Mouse (Mus musculus) common myeloid progenitor, adult 5-6 weeks (primary cell): Measurements from ENCODE around the gene Hsd17b13. TPM values are rescaled to one million over a fixed set of nuclear protein-coding genes. Genes with fewer than 3 reads are reported as not detected.
"Not testable (repeated sequence)": the region's sequence is repeated elsewhere in the genome, so short reads cannot be mapped to it uniquely, and the experiment has no call there.

Experiments used
- ATAC-seq: replicated peaks from 2 replicates; pipeline ENCODE4 v1.8.0; 2016; ENCODE audit warnings: low read depth, mild to moderate bottlenecking, moderate TSS enrichment, inconsistent platforms; ENCODE audit not compliant: poor library complexity, severe bottlenecking
- total RNA-seq: library from RNA; stranded (forward); fragments of 200-1000, 187-1606 nt; gene quantifications from 2 replicates; pipeline ENCODE4 v1.2.3, GENCODE M21; 2017

Gene Hsd17b13
- total RNA-seq, result not detected in 2 replicates

GRCm38 (mm10) chr5:103977297-103977696 is at the start of gene Hsd17b13:
Hsd17b13 (minus strand) TSS chr5:103977410.
- ATAC-seq, result no peak

DNA sequence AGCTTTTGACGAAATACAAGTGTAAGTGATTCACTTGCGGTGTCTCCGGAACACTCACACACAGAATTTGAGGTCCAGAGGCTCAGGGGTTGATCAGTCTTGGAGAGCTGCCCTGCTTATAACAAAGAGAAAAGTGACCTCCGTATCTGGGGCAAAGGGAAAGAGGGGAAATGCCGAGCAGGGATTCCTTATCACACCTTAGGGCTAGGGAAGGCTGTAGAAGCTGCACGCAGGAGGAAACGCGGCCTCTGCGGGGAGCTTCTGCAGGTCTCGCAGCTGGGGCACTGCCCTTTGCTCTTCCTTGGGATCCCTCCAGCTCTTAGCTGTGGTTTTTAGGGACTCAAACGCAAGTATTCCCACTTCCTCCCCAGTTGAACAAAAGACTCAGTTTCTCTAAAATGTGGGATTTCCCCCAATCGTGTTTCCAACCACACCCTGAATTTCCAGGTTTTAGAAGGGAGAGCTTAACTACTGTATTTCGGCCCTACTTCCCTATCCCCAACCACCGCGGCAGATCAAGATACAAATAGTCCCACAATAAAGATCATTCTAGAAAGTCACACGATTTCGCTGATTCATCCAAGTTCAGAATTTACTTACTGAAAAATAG is 48.1 kb upstream of the Hsd17b13 start:
- ATAC-seq, result no peak

GRCm38 (mm10) chr5:104024762-104025161 is 47.6 kb upstream of the Hsd17b13 start:
- ATAC-seq, result no peak

- ATAC-seq, result not testable (repeated sequence)
These were observed 47.0 kb upstream of the Hsd17b13 start for GRCm38 (mm10) chr5:104024193-104024592.

GRCm38 (mm10) chr5:104023289-104024020 is 46.2 kb upstream of the Hsd17b13 start:
- ATAC-seq, result no peak

DNA sequence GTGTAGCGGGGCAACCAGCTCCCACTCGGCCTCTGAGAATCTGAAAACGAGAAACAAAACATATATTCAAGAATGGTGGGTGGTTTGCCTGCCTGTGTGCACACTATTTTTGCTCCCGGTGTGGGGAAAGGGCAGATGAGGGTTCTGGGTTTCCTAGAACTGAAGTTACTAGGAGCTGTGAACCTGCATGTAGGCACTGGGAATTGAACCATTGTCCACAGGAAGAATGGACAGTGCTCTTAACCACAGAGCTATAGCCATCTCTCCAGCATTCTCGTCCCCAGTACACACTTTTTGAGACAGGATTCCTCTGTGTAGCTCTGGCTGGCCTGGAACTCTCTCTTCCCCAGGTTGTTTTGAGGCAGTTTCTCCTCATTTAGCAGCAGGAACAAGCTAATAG is 45.3 kb upstream of the Hsd17b13 start:
- ATAC-seq, result no peak

DNA sequence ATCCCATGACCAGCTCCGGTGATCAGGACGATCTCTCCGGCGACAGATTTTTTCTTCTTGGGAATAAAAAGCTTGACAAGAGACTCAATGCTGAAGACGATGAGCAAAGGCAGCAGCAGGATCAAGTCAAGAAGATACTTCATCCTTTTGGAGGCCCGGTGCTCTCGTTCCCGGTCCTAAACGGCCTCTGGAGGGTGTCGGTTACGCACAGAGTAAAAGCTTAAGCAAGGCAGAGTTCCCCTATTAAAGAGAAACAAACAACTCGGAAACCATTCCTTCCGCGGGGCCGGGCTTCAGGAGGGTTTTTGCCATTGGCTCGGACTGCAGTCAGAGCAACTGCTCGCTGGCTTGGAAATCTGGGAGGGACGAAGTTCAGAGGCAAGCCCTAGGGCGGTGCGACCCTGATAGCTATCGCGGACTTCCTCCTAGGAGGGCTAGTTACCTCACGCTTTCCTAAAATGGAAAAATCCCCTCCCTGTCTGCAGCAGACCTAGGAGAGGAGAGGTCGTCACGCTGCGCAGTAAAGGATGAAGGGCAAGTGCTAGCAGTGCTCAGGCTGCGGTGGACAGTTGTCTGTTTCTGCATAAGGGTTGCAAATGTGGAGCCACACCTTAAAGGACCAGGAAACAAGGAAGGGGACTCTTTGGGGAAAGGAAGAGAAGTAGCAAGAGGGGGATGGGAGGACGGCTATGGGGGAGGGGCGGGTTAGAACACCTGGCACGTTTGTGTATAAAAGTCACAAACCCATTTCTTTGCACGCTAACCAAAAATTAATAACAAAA is 44.6 kb upstream of the Hsd17b13 start, which contains the start of gene Hsd17b11:
Gene Hsd17b11 (minus strand): TSS at position 323 of the 782 bp plus-strand sequence.
- ATAC-seq, result peak; percentile 86

DNA sequence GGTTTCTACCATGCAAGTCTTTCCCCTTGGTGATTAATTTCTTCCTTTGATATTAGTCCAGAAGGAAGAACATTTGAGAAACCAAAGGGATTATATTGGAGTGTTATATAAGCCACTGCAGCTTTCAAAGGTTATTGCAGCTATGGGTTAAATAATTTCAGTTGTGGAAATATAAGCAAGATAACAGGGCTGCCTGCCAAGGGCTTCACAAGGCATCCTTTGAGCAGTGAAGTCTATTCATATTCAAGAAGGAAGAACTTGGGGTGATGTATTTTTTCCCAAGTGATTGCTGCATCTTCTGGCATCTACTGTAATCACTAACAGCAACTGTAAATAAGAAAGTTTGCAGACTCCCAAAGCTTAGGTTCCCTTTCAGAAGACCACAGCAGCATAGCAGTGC is 34.2 kb upstream of the Hsd17b13 start:
- no peak for ATAC-seq

- no peak for ATAC-seq
These were observed 33.1 kb upstream of the Hsd17b13 start for GRCm38 (mm10) chr5:104010261-104010660.

DNA sequence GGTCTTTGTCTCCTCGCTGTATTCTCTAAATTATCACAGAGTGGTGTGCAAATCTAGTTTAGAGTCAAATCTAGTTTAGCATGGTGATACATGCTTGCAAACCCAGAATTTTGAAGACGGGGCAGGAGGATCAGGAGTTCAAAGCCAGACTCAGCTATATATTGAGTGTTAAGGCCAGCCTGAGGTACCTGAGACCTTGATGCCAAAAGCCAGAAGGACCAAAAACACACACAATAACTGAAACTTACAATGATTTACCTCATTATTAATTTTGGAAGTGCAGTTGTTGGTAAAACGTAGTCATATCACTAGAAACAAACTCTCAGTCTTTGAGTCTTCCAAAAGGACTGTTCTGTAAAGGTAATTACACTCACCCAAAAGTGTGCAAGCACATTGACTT is 32.2 kb upstream of the Hsd17b13 start:
- no peak for ATAC-seq

DNA sequence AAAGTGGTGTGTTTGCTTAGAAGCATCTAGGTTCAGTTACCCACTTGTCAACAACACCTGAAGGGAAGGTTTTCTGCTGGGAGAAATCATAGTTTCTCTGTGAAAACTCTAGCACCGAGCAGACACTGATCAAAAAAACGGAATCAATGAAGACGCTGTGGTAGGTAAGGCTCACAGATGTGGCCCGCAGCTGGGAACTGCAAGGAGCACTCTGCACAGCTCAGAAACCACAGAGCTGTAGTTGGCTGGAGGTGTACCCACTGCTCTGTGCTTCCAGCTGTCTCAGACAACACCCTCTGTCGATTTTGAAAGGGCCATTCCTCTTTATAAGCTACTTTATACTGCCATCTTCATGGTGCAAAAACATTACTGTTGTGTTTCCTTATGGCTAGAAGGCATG is 30.6 kb upstream of the Hsd17b13 start:
- no peak for ATAC-seq

DNA sequence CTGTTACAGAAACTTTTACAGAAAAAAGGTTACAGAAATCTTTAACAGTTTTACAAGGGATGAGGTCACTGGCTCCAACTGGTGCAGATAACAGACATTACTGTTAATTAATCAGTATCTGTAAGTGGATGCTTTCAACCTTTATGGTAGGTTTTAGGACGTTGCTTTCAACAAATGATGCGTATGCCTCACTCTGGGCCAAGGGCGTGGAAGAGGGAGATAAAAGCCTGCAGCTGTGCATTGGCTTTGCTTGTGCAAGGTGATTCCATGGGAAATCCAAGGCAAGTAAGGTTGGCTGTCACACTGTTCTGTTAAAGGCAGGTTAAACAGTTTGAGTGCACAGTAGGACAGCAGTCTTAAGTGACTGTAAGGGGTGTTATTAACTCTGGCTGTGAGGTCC is 29.6 kb upstream of the Hsd17b13 start:
- peak; percentile 36; the same call in 1 of the 2 replicates for ATAC-seq

DNA sequence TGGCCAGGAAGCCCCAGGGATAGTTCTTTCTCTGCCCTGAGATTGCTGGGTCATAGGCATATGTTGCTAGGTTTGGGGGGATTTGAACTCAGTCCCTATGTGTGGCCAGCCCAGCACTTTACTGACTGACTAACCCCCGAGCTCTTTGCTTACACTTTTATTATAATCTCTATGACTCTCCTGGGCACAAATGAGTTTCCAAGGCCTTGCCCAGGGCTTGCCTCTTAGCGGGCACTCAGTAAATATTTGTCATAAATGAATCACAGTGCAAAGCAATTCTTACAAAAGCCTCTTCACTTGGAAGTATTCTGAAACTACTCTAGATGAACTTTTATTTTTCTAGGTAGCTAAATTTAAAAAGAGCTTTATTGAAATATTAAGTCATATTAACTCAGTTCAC is 26.7 kb upstream of the Hsd17b13 start:
- ATAC-seq, result no peak

GRCm38 (mm10) chr5:104003256-104003931 is 26.2 kb upstream of the Hsd17b13 start:
- ATAC-seq, result no peak

GRCm38 (mm10) chr5:104002549-104003255 is 25.5 kb upstream of the Hsd17b13 start:
- no peak for ATAC-seq

DNA sequence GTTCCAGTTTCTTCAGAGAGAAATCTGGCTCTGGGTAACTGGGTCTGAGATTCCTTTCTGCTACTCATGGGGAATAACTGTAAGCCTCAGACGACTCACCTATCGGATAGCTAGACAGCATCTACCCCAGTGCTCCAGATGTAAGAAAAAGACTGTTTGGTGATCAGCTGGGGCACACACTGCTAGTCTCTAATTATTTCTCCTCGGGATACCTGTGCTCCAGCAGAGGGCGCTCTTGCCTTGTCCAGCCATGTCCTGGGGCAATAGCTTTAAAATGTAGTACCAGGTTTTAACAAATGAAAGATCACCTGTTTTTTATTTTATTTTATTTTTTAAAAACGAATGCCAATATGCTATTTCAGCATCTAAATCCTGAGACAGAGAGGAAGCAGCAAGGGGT is 22.5 kb upstream of the Hsd17b13 start:
- ATAC-seq, result peak; percentile 88

- no peak for ATAC-seq
These were observed 21.5 kb upstream of the Hsd17b13 start for GRCm38 (mm10) chr5:103998739-103999138.

DNA sequence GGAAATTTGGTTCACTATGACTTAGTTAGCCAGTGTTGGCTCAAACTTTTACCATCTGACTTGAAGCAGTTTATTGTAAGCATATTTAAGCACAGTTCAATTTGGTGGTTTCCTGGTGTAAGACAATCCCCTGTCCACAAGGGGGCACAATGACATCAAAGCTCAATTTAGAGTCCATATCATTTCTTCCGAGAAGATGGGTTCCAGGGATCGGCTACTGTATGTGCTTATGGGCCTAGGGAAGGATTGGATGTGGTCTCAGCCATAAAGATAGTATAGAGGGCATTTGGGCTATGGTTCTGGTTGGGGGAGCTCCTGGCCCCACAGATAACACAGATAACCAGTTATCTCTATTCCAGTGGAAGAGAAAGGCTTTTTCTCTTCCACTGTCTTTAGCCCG is 18.0 kb upstream of the Hsd17b13 start:
- ATAC-seq, result peak; percentile 50

GRCm38 (mm10) chr5:103994669-103995068 is 17.5 kb upstream of the Hsd17b13 start:
- ATAC-seq, result peak; percentile 35; the same call in 1 of the 2 replicates

GRCm38 (mm10) chr5:103993601-103994000 is 16.4 kb upstream of the Hsd17b13 start:
- peak; percentile 75; the same call in 1 of the 2 replicates for ATAC-seq
